Mouse (Mus musculus) olfactory bulb, adult 2 months (tissue): ENCODE data around the gene Ldhb.

ENCODE experiments used
- CTCF ChIP-seq: fragments of 200-500 bp; IDR thresholded peaks from 2 replicates; pipeline ENCODE4 v1.5.1; 2012; ENCODE audit warnings: low read depth, mild to moderate bottlenecking, low read length, moderate library complexity; ENCODE audit not compliant: insufficient read depth
- POLR2A ChIP-seq: fragments of 200-500 bp; IDR thresholded peaks from 2 replicates; pipeline ENCODE4 v1.6.1; 2012; ENCODE audit warnings: mild to moderate bottlenecking, low read depth, low read length, moderate library complexity; ENCODE audit not compliant: insufficient read depth

- TF ChIP-seq POLR2A (no peak), CTCF (no peak)
Observed at GRCm38 (mm10) chr6:142458010-142458409, 49.7 kb downstream of the Ldhb start.
